Mouse (Mus musculus): ENCODE measurements around the gene Cabp2. TPM values are rescaled to one million over a fixed set of nuclear protein-coding genes. Genes with fewer than 3 reads are reported as not detected.
"Not testable (repeated sequence)": the region's sequence is repeated elsewhere in the genome, so short reads cannot be mapped to it uniquely, and the experiment has no call there.

Gene Cabp2
- polyA plus RNA-seq, 1 experiment from 2014 or later, result not detected

- not testable (repeated sequence) for H3K36me3 ChIP-seq (ENCODE audit: control insufficient read depth, insufficient read depth, low read length); H3K9me3 ChIP-seq (ENCODE audit: control insufficient read depth, low read length); H3K9ac ChIP-seq (ENCODE audit: low read depth, low read length); H3K4me1 ChIP-seq (ENCODE audit: control insufficient read depth, insufficient read depth, low read depth, low read length); H3K4me2 ChIP-seq (ENCODE audit: low read length); ATAC-seq; H3K27me3 ChIP-seq (replicated peaks; ENCODE audit: control insufficient read depth, insufficient read depth, low read length); H3K27ac ChIP-seq (ENCODE audit: low read depth, low read length); H3K4me3 ChIP-seq (ENCODE audit: low read length)
- 91% methylated on average over 8 of the region's 8 CpGs for WGBS
Observed at GRCm38 (mm10) chr19:4060044-4060898, 21.1 kb upstream of the Cabp2 start.

DNA sequence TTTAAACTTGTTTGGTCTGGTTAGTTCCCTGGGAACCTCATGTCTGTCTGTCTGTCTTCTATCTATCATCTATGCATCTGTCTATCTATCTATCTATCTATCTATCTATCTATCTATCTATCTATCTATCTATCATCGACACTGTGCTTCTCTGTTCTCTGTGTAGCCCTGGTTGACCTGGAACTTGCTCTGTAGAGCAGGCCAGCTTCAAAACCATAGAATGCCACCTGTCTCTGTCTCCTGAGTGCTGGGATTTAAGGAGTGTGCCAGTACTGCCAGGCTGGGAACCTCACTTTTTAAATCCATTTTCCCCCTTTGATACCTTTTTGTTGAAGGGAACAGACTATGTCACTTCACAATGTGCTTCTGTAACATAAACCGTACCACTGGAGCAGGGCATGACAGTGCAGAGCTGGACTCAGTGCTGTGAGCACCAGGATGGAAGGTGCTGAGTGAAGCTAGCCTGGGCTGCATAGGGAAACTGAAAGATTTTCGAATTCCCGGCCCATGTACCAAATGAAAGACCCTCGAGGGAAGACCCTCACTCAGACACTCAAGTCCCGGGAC, 20.4 kb upstream of the Cabp2 start:
- H3K4me2 ChIP-seq (ENCODE audit: low read length), result no peak overlapping the region
- no peak for ATAC-seq
- WGBS, result 92% methylated on average over 5 of the region's 6 CpGs

DNA sequence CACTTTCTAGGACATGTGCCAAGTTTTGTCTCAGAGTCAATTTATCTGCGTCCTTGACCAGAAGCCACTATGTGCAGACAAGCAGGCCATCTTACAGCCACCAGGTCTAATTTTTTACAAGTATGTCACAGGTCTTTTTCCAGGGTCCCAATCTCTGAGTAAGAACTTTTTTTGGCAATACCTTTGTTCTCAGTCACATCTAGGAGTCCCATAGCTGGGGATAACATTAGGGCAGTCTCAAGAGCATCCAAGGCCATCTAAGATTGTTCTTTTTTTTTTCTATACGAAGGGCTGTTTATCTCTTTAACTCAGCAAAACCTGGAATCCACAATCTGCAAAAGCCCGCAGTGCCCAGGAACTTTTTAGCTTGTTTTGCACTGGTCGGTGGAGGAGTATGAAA, 18.0 kb upstream of the Cabp2 start:
- not testable (repeated sequence) for ATAC-seq; H3K4me2 ChIP-seq (ENCODE audit: low read length); H3K9ac ChIP-seq (ENCODE audit: low read depth, low read length); H3K4me3 ChIP-seq (ENCODE audit: low read length); H3K9me3 ChIP-seq (ENCODE audit: control insufficient read depth, low read length); H3K27me3 ChIP-seq (replicated peaks; ENCODE audit: control insufficient read depth, insufficient read depth, low read length); H3K4me1 ChIP-seq (ENCODE audit: control insufficient read depth, insufficient read depth, low read depth, low read length); H3K27ac ChIP-seq (ENCODE audit: low read depth, low read length); H3K36me3 ChIP-seq (ENCODE audit: control insufficient read depth, insufficient read depth, low read length)
- 94% methylated on average over 2 of the region's 4 CpGs for WGBS

More for the DNA sequence above, 20.4 kb upstream of the Cabp2 start:
- no peak overlapping the region for H3K9ac ChIP-seq (ENCODE audit: low read depth, low read length)
- no peaks in the 10 kb centered on the region for H3K27me3 ChIP-seq (replicated peaks; ENCODE audit: control insufficient read depth, insufficient read depth, low read length)
- H3K4me3 ChIP-seq (ENCODE audit: low read length), result no peak overlapping the region
- no peak overlapping the region for H3K27ac ChIP-seq (ENCODE audit: low read depth, low read length)
- H3K9me3 ChIP-seq (ENCODE audit: control insufficient read depth, low read length), result no peaks in the 10 kb centered on the region
- H3K4me1 ChIP-seq (ENCODE audit: control insufficient read depth, insufficient read depth, low read depth, low read length), result no peaks in the 10 kb centered on the region
- no peaks in the 10 kb centered on the region for H3K36me3 ChIP-seq (ENCODE audit: control insufficient read depth, insufficient read depth, low read length)

- H3K27ac ChIP-seq (ENCODE audit: low read depth, low read length), result not testable (repeated sequence)
Observed at GRCm38 (mm10) chr19:4064501-4064900, 16.9 kb upstream of the Cabp2 start.

GRCm38 (mm10) chr19:4066280-4066679, 15.1 kb upstream of the Cabp2 start:
- Histone ChIP-seq H3K9ac (ENCODE audit: low read depth, low read length) (no peak overlapping the region), H3K36me3 (ENCODE audit: control insufficient read depth, insufficient read depth, low read length) (no peaks in the 10 kb centered on the region), H3K9me3 (ENCODE audit: control insufficient read depth, low read length) (no peaks in the 10 kb centered on the region), H3K4me2 (ENCODE audit: low read length) (no peak overlapping the region), H3K4me3 (ENCODE audit: low read length) (no peak overlapping the region), H3K27me3 (replicated peaks; ENCODE audit: control insufficient read depth, insufficient read depth, low read length) (no peaks in the 10 kb centered on the region), H3K4me1 (ENCODE audit: control insufficient read depth, insufficient read depth, low read depth, low read length) (no peaks in the 10 kb centered on the region), H3K27ac (ENCODE audit: low read depth, low read length) (no peak overlapping the region)
- ATAC-seq, result no peak
- 87% methylated on average over 6 of the region's 6 CpGs for WGBS

More at GRCm38 (mm10) chr19:4064501-4064900, 16.9 kb upstream of the Cabp2 start:
- not testable (repeated sequence) for H3K36me3 ChIP-seq (ENCODE audit: control insufficient read depth, insufficient read depth, low read length); ATAC-seq; H3K4me1 ChIP-seq (ENCODE audit: control insufficient read depth, insufficient read depth, low read depth, low read length); H3K4me3 ChIP-seq (ENCODE audit: low read length); H3K9ac ChIP-seq (ENCODE audit: low read depth, low read length); H3K9me3 ChIP-seq (ENCODE audit: control insufficient read depth, low read length); H3K27me3 ChIP-seq (replicated peaks; ENCODE audit: control insufficient read depth, insufficient read depth, low read length); H3K4me2 ChIP-seq (ENCODE audit: low read length)
- 36% methylated on average over 2 of the region's 11 CpGs for WGBS

DNA sequence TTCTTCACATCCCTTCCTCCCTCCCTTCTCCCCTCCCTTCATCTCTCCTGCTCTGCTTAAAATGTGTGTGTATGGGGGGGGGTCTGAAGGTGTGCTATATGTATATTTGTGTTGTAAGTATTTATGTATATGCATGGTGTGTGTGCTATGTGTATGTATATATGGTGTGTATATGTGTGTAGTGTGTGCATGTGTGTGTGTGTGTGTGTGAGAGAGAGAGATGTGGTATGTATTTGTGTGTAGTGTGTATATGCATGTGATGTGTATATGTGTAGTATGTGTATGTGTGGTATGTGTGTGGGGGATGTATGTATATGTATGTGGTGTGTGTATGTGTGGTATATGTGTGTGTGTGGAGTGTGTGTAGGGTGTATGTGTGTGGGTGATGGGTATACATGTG, 14.5 kb upstream of the Cabp2 start:
- no peak for ATAC-seq
- no peaks in the 10 kb centered on the region for H3K27me3 ChIP-seq (replicated peaks; ENCODE audit: control insufficient read depth, insufficient read depth, low read length)
- no peak overlapping the region for H3K9ac ChIP-seq (ENCODE audit: low read depth, low read length)
- no peaks in the 10 kb centered on the region for H3K36me3 ChIP-seq (ENCODE audit: control insufficient read depth, insufficient read depth, low read length)
- no peak overlapping the region for H3K27ac ChIP-seq (ENCODE audit: low read depth, low read length)
- H3K4me3 ChIP-seq (ENCODE audit: low read length), result no peak overlapping the region
- H3K4me1 ChIP-seq (ENCODE audit: control insufficient read depth, insufficient read depth, low read depth, low read length), result no peaks in the 10 kb centered on the region
- no peaks in the 10 kb centered on the region for H3K9me3 ChIP-seq (ENCODE audit: control insufficient read depth, low read length)
- no peak overlapping the region for H3K4me2 ChIP-seq (ENCODE audit: low read length)

- not testable (repeated sequence) for H3K36me3 ChIP-seq (ENCODE audit: control insufficient read depth, insufficient read depth, low read length); H3K4me2 ChIP-seq (ENCODE audit: low read length); H3K9me3 ChIP-seq (ENCODE audit: control insufficient read depth, low read length); H3K27ac ChIP-seq (ENCODE audit: low read depth, low read length); H3K4me3 ChIP-seq (ENCODE audit: low read length); H3K27me3 ChIP-seq (replicated peaks; ENCODE audit: control insufficient read depth, insufficient read depth, low read length); ATAC-seq; H3K9ac ChIP-seq (ENCODE audit: low read depth, low read length); H3K4me1 ChIP-seq (ENCODE audit: control insufficient read depth, insufficient read depth, low read depth, low read length)
- WGBS, result 94% methylated on average over 2 of the region's 2 CpGs
Observed at GRCm38 (mm10) chr19:4068242-4068641, 13.1 kb upstream of the Cabp2 start.

DNA sequence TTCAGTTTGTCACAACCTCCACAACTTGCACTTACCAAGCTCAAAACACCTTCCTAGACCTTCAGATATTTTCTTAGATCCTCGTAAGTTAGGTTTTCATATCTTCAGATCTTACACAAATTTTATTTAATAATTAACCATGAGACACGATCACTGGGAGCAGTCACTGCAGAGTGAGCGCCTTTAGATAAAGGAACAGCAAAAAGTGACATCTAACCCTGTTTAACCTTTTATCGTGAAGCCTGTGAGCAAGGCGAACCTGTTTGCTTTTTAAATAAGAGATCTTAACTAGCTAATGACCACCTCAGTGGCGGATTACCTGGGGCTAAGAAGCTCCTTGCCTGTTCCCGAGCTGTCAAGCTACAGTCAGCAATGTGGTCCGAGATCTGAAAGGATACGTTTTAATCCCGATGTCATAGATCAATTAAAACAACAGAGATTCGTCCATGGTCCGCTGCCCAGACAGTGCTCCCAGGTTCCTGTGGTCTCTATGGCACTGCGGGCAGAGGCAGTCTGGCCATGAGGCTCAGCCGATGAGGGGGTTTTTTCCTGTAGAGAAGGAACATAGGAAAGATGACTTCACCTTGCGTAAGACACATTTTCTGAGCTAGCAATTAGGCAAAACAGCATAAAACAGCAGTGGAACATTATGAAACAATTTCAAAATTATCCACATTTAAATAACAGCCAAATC, 12.5 kb upstream of the Cabp2 start:
- no peak overlapping the region for H3K4me2 ChIP-seq (ENCODE audit: low read length)
- no peaks in the 10 kb centered on the region for H3K4me1 ChIP-seq (ENCODE audit: control insufficient read depth, insufficient read depth, low read depth, low read length)
- no peaks in the 10 kb centered on the region for H3K27me3 ChIP-seq (replicated peaks; ENCODE audit: control insufficient read depth, insufficient read depth, low read length)
- no peak overlapping the region for H3K9ac ChIP-seq (ENCODE audit: low read depth, low read length)
- no peaks in the 10 kb centered on the region for H3K9me3 ChIP-seq (ENCODE audit: control insufficient read depth, low read length)
- no peak for ATAC-seq
- no peak overlapping the region for H3K27ac ChIP-seq (ENCODE audit: low read depth, low read length)
- no peak overlapping the region for H3K4me3 ChIP-seq (ENCODE audit: low read length)
- H3K36me3 ChIP-seq (ENCODE audit: control insufficient read depth, insufficient read depth, low read length), result no peaks in the 10 kb centered on the region
- WGBS, result 63% methylated on average over 15 of the region's 15 CpGs

GRCm38 (mm10) chr19:4070311-4070710, 11.1 kb upstream of the Cabp2 start:
- H3K36me3 ChIP-seq (ENCODE audit: control insufficient read depth, insufficient read depth, low read length), result no peaks in the 10 kb centered on the region
- no peaks in the 10 kb centered on the region for H3K27me3 ChIP-seq (replicated peaks; ENCODE audit: control insufficient read depth, insufficient read depth, low read length)
- no peak overlapping the region for H3K4me2 ChIP-seq (ENCODE audit: low read length)
- no peaks in the 10 kb centered on the region for H3K4me1 ChIP-seq (ENCODE audit: control insufficient read depth, insufficient read depth, low read depth, low read length)
- no peak overlapping the region for H3K9ac ChIP-seq (ENCODE audit: low read depth, low read length)
- H3K27ac ChIP-seq (ENCODE audit: low read depth, low read length), result no peak overlapping the region
- 80% methylated on average over 15 of the region's 15 CpGs for WGBS
- no peaks in the 10 kb centered on the region for H3K9me3 ChIP-seq (ENCODE audit: control insufficient read depth, low read length)
- ATAC-seq, result no peak
- H3K4me3 ChIP-seq (ENCODE audit: low read length), result no peak overlapping the region
